Mouse (Mus musculus): ENCODE results near the gene Bicral.

DNA sequence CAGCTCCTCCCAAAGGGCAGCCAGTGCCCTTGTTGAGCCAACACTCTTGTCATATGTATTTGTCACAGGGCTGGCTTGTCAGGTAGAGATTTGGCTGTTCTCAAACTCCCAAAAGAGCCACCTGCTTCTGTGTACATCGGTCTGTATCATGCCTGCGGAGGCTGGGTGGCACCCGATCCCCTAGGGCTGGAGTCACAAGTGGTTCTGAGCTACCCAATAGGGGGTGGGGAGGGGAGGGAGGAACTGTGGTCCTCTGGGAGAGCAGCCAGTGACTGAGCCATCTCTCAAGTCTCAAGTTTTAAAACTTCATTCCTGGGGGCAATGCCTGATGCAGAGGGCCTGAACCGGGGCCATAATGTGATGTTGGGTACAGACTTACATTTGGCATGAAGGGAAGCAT, 61.5 kb downstream of the Bicral start:
- TF ChIP-seq CTCF (conservative IDR thresholded peaks at IDR 0.05; ENCODE audit: low read length) = no peak
- TF ChIP-seq POU5F1 (IDR thresholded peaks at IDR 0.05; ENCODE audit: borderline replicate concordance, low read length) = no peak
- no peak for TF ChIP-seq NANOG (IDR thresholded peaks at IDR 0.05; ENCODE audit: borderline replicate concordance, low read length)
